Mouse (Mus musculus): ENCODE data around the gene Chrna4. TPM values are rescaled to one million over a fixed set of nuclear protein-coding genes. Genes with fewer than 3 reads are reported as not detected.

The Chrna4 gene
- total and polyA plus RNA-seq, 3 experiments = 0.12 TPM; not detected in 2

GRCm38 (mm10) chr2:180986449-180986848, 56.9 kb downstream of the Chrna4 start, which contains the start of gene Col20a1:
TSS of gene Col20a1 (plus strand) at chr2:180986535.
- Histone ChIP-seq H3K27me3 (ENCODE audit: control insufficient read depth in 1 of 2, insufficient read depth in 2 of 2, low read length in 2 of 2) (peaks cover 0 to 2% of the 10 kb centered on the region in 2 experiments; a peak in 1 of 4 replicates), H3K4me1 (ENCODE audit: control insufficient read depth in 1 of 2, insufficient read depth in 2 of 2, low read length in 2 of 2) (no peaks in the 10 kb centered on the region), H3K79me2 (ENCODE audit: control insufficient read depth, insufficient read depth, low read length, poor library complexity) (no peaks in the 10 kb centered on the region), H3K36me3 (ENCODE audit: control insufficient read depth in 1 of 2, insufficient read depth in 2 of 2, low read length in 2 of 2) (no peaks in the 10 kb centered on the region), H3K27ac (ENCODE audit: control insufficient read depth, low read depth, low read length) (no peak within 1 kb of the TSS), H3K9me3 (replicated peaks; ENCODE audit: insufficient read depth, low read length) (no peaks in the 10 kb centered on the region), H3K4me3 (ENCODE audit: control insufficient read depth in 1 of 2, insufficient read depth in 1 of 2, low read depth in 2 of 2, low read length in 2 of 2) (no peak within 1 kb of the TSS), H3K9ac (ENCODE audit: control insufficient read depth, low read depth, low read length, poor library complexity, severe bottlenecking) (no peak within 1 kb of the TSS)
- TF ChIP-seq POLR2A (IDR thresholded peaks at IDR 0.05; ENCODE audit: control insufficient read depth in 1 of 2, insufficient read depth in 1 of 2, low read depth in 1 of 2, low read length in 2 of 2, poor library complexity in 1 of 2) (no peak), E2F4 (IDR thresholded peaks at IDR 0.05; ENCODE audit: borderline replicate concordance, low read depth, low read length) (no peak), POLR2AphosphoS2 (IDR thresholded peaks at IDR 0.05; ENCODE audit: low read length) (no peak), ETS1 (IDR thresholded peaks at IDR 0.05; ENCODE audit: low read depth, low read length) (no peak), MXI1 (IDR thresholded peaks at IDR 0.05; ENCODE audit: low read depth, low read length) (no peak), TBP (IDR thresholded peaks at IDR 0.05; ENCODE audit: low read depth, low read length) (no peak), GABPA (IDR thresholded peaks at IDR 0.05; ENCODE audit: low read depth, low read length) (no peak)
- DNase-seq (ENCODE audit: low read depth, low spot score) = no peak

- Histone ChIP-seq H3K4me1 (ENCODE audit: control insufficient read depth in 1 of 2, insufficient read depth in 2 of 2, low read length in 2 of 2) (no peaks in the 10 kb centered on the region), H3K27ac (ENCODE audit: control insufficient read depth, low read depth, low read length) (no peak overlapping the region), H3K9ac (ENCODE audit: control insufficient read depth, low read depth, low read length, poor library complexity, severe bottlenecking) (no peak overlapping the region), H3K79me2 (ENCODE audit: control insufficient read depth, insufficient read depth, low read length, poor library complexity) (no peaks in the 10 kb centered on the region), H3K36me3 (ENCODE audit: control insufficient read depth in 1 of 2, insufficient read depth in 2 of 2, low read length in 2 of 2) (no peaks in the 10 kb centered on the region), H3K27me3 (ENCODE audit: control insufficient read depth in 1 of 2, insufficient read depth in 2 of 2, low read length in 2 of 2) (peaks cover 0 to 2% of the 10 kb centered on the region in 2 experiments; a peak in 1 of 4 replicates), H3K9me3 (replicated peaks; ENCODE audit: insufficient read depth, low read length) (no peaks in the 10 kb centered on the region), H3K4me3 (ENCODE audit: control insufficient read depth in 1 of 2, insufficient read depth in 1 of 2, low read depth in 2 of 2, low read length in 2 of 2) (no peak overlapping the region)
- no peak for DNase-seq (ENCODE audit: low read depth, low spot score)
- TF ChIP-seq E2F4 (IDR thresholded peaks at IDR 0.05; ENCODE audit: borderline replicate concordance, low read depth, low read length) = no peak
- no peak for TF ChIP-seq GABPA (IDR thresholded peaks at IDR 0.05; ENCODE audit: low read depth, low read length)
- no peak for TF ChIP-seq EP300 (IDR thresholded peaks at IDR 0.05; ENCODE audit: low read depth in 1 of 2, low read length in 2 of 2)
- TF ChIP-seq KAT2A (conservative IDR thresholded peaks at IDR 0.05; ENCODE audit: low read depth, low read length) = no peak
- TF ChIP-seq SIN3A (IDR thresholded peaks at IDR 0.05; ENCODE audit: low read length) = no peak
- TF ChIP-seq MYB (IDR thresholded peaks at IDR 0.05; ENCODE audit: low read depth, low read length) = no peak
- no peak for TF ChIP-seq MEF2A (IDR thresholded peaks at IDR 0.05; ENCODE audit: extremely low read depth, insufficient replicate concordance, low read depth, low read length, poor library complexity, severe bottlenecking)
- TF ChIP-seq SMC3 (IDR thresholded peaks at IDR 0.05; ENCODE audit: low read depth, low read length) = no peak
- TF ChIP-seq NRF1 (IDR thresholded peaks at IDR 0.05; ENCODE audit: insufficient read depth, low read depth, low read length, poor library complexity, severe bottlenecking) = no peak
- TF ChIP-seq TCF12 (IDR thresholded peaks at IDR 0.05; ENCODE audit: low read depth, low read length) = no peak
- TF ChIP-seq ZC3H11A (IDR thresholded peaks at IDR 0.05; ENCODE audit: low read depth, low read length) = no peak
- TF ChIP-seq ELF1 (IDR thresholded peaks at IDR 0.05; ENCODE audit: low read depth, low read length) = no peak
- TF ChIP-seq MAZ (IDR thresholded peaks at IDR 0.05; ENCODE audit: low read depth, low read length) = no peak
- no peak for TF ChIP-seq MYC (IDR thresholded peaks at IDR 0.05; ENCODE audit: low read depth, low read length)
- TF ChIP-seq CHD2 (IDR thresholded peaks at IDR 0.05; ENCODE audit: low read length) = no peak
- no peak for TF ChIP-seq USF2 (IDR thresholded peaks at IDR 0.05; ENCODE audit: borderline replicate concordance in 1 of 2, insufficient read depth in 1 of 2, low read depth in 1 of 2, low read length in 2 of 2)
- no peak for TF ChIP-seq GATA1 (IDR thresholded peaks at IDR 0.05; ENCODE audit: low read depth, low read length)
- no peak for TF ChIP-seq POLR2AphosphoS5 (IDR thresholded peaks at IDR 0.05; ENCODE audit: borderline replicate concordance, low read depth, low read length)
- TF ChIP-seq ETS1 (IDR thresholded peaks at IDR 0.05; ENCODE audit: low read depth, low read length) = no peak
These were observed 57.7 kb downstream of the Chrna4 start for GRCm38 (mm10) chr2:180985635-180986034.
